Mouse (Mus musculus): ENCODE data around the gene Gba.
"Not testable (repeated sequence)": the region's sequence is repeated elsewhere in the genome, so short reads cannot be mapped to it uniquely, and the experiment has no call there.

Gba gene

DNA sequence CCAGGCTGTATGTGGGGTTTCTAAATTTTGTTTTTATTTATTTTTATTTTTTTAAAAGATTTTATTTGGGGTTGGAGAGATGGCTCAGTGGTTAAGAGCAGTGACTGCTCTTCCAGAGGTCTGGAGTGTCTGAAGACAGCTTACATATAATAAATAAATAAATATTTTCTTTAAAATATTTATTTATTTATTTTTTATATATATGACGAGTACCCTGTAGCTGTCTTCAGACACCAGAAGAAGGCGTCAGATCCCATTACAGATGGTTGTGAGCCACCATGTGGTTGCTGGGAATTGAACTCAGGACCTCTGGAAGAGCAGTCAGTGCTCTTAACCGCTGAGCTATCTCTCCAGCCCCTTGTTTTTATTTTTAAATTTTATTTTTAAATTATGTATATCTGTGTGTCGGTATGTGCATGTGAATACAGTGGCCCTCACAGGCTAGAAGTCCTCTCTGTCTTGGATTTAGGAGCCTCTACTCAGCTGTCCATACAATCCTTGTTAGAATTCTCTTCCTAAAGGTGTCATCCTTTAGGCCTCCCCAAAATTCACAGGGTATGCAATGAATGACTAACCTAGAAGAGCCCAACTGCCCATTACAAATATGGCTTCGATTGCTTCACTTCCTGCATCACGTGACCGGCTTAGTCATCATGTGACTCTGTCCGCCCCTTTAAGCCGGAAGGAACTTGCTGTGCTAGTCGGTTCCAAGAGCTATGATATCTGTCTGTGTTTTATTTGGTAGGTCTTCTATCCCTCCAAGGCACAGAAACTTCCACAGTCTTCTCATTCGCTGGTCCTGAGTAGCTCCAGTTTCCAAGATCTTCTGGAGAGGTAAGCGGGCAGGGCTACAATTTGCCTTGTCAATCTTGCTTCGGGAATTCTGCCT, at the start of gene Gba:
Gene Gba (plus strand): TSS at position 676 of the 889 bp plus-strand sequence.
- peak; percentile 86 for DNase-seq (ENCODE audit: low read depth, low spot score)

GRCm38 (mm10) chr3:89156951-89157350, 45.8 kb upstream of the Gba start:
- no peak for DNase-seq (ENCODE audit: low read depth, low spot score)

GRCm38 (mm10) chr3:89158651-89159050, 44.1 kb upstream of the Gba start:
- no peak for DNase-seq (ENCODE audit: low read depth, low spot score)

DNA sequence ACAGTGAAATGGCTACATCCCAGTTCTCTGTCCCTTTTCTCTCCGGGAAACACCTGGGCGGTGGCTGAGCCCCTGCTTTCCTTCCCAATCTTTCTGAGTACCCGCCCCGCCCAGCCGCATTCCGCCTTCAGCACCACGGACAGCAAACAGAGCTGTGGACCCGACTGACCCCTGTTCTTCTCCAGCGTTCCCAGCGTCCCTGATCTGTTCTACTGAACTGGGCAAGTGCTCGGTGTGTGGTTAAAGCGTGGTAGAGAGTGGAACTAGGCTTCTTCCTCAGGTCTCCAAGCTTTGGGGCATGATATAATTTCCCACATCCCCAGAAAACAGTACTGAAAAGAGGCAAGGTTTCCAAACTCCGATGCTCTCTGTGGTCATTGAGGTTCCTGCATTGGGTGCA, 43.5 kb upstream of the Gba start:
- DNase-seq (ENCODE audit: low read depth, low spot score), result no peak

GRCm38 (mm10) chr3:89159616-89160344, 42.9 kb upstream of the Gba start, which contains the start of gene Hcn3:
Gene Hcn3 (minus strand): TSS chr3:89160196.
- peak; percentile 74 for DNase-seq (ENCODE audit: low read depth, low spot score)

- DNase-seq (ENCODE audit: low read depth, low spot score), result not testable (repeated sequence)
Observed at GRCm38 (mm10) chr3:89161207-89161606, 41.5 kb upstream of the Gba start.

- DNase-seq (ENCODE audit: low read depth, low spot score), result no peak
Observed at GRCm38 (mm10) chr3:89161786-89162185, 40.9 kb upstream of the Gba start.

- no peak for DNase-seq (ENCODE audit: low read depth, low spot score)
Observed at GRCm38 (mm10) chr3:89163123-89163522, 39.6 kb upstream of the Gba start.

- DNase-seq (ENCODE audit: low read depth, low spot score), result no peak
Observed at GRCm38 (mm10) chr3:89163643-89164245, 39.0 kb upstream of the Gba start.

DNA sequence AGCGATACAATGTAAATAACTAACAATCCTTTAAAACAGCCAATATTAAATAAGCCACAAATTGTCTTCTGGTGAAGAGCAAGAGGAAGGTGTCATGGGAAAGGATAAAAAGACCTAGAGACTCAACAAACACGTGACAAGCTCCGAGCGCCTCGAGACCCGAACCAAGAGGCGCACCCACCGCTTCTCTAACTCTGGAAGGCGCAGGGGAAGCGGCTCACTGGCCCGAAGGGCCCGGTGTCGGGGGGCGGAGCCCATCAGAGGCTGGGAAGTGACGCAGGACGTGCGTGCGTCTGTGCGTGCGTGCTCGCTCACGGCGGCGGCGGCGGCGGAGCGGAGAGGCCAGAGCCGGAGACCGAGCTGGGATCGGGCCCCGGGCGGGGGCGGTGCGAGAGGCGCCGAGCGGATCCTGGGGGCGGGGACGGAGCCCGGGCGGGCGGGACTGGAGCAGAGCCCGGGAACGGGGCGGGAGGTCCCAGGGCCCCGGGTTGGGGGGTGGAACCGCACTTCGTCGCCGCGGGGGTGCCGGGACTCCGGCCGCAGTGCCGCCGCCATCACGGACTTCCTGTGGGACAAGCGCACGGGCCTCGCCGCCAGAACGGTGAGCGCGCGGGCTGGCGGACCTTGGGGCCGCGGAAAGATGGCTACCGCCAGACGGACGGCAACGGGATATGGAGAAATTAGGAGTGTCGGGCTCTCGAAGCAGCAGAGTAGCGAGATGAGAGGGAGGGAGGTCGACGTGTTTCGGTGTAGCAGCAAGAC, 38.0 kb upstream of the Gba start, which contains the start of gene Clk2:
Gene Clk2 (plus strand): TSS at position 290 of the 762 bp plus-strand sequence.
- peak; percentile 86 for DNase-seq (ENCODE audit: low read depth, low spot score)

DNA sequence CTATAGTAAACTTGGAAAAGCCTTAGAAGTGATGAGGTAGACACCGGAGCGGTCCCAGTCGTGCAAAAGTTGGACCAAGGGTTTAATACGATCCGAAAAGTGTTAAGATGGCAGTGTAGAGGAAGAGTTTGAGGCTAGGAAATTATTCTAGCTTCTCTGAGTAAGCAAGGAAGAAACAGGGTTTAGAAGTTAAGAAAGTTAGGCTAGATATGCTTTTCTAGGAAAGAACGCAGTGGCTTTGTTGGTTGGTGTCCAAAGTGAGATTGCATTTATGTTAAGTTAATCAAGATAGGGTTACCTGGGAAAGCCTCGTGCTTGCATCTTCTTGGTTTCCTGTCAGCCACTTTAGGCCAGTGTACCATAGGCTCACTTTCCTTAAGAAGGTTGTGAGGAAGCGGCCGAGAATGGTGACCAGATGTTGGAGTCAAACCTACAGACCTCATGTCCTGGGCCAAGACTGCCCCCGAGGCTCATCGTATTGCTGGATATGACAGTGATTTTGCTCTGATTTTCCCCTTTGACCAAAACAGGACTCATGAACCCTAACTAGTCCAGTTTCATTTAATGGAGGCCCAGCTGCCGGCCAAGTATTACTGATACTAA, 37.4 kb upstream of the Gba start:
- no peak for DNase-seq (ENCODE audit: low read depth, low spot score)

GRCm38 (mm10) chr3:89166945-89167344, 35.8 kb upstream of the Gba start:
- DNase-seq (ENCODE audit: low read depth, low spot score), result no peak

- no peak for DNase-seq (ENCODE audit: low read depth, low spot score)
Observed at GRCm38 (mm10) chr3:89174844-89175243, 27.9 kb upstream of the Gba start.

DNA sequence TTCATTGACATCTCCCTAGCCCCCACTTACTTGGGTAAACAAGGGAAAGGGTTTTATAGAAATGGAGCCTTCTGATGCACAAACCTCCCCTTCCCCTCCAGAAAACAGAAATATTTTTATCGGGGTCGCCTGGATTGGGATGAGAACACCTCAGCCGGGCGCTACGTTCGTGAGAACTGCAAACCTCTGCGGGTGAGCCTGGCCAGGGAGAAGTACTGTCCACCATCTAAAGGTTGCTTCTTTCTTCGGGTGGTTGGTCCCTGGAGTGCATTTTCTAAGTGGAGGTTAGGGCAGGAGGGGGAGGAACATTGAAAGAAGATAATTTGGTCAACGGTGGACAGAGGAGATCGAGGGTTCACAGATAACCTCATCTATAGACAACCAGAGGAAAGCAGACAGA, 27.2 kb upstream of the Gba start:
- DNase-seq (ENCODE audit: low read depth, low spot score), result no peak

DNA sequence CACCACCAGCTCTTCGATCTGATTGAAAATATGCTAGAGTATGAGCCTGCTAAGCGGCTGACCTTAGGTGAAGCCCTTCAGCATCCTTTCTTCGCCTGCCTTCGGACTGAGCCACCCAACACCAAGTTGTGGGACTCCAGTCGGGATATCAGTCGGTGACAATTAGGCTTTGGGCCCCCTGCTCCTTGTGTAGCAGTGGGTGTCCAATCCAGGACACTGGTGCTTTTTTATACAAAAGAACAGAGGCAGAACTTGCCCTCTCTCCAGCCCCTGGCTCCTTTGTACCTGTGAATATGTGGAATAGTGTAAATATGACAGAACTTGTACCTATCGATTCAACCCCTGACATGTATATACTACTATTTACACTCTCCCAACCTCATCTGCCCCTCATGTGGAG, 26.3 kb upstream of the Gba start:
- no peak for DNase-seq (ENCODE audit: low read depth, low spot score)

DNA sequence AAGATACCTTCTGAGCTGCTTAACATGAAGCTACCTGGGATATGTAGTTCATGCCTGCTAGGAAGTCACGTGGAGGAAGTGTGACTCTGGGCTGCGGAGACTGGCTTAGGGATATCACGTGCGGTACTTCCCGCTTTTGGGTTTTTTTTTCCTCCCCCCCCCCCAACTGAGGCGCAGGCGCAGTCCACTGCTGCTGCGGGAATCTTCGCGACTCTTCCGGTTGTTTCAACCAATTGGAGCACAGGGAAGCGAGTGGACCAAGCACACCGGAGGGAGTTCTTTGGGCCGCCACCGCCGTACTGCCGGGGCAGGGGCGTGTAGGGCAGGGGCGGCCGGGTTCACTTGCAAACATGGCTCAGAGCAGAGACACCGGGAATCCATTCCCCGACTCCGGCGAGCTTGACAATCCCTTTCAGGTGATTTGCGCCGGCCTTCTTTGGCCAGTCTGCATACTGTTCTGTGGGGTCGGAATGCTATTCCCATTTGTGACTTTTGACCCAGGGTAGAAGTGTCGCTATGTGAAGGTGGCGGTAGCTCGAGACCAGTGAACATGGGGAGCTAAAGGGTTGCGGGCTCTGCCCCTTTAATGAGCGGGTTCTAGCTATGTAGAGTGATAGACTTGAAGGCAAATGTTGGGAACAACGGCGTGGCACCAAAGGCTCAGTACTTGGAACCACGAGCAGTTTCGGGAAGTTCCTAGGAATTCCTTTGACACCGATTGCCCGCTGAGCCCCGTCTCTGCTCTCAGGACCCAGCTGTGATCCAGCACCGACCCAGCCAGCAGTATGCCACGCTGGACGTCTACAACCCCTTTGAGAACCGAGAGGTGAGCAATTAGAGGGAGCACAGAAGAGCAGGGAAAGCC, 25.3 kb upstream of the Gba start, which contains the start of gene Scamp3:
Gene Scamp3 (plus strand): TSS at position 232 of the 865 bp plus-strand sequence.
- peak; percentile 95 for DNase-seq (ENCODE audit: low read depth, low spot score)

DNA sequence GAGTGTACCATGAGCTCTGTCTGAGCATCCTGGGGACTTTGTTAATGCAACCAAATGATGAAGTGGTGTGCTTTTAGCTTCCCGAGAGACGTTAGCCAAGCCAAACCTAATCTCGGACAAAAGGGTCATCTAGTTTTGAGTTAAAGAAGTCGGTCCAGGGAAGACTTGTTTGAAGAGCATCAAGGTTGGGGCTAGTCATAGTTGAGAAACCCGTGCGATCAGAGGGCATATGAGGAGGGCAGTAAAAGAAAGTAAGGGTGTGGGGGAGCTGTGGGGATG, 24.7 kb upstream of the Gba start:
- DNase-seq (ENCODE audit: low read depth, low spot score), result no peak

GRCm38 (mm10) chr3:89179056-89179455, 23.7 kb upstream of the Gba start:
- no peak for DNase-seq (ENCODE audit: low read depth, low spot score)

GRCm38 (mm10) chr3:89181749-89182500, 20.8 kb upstream of the Gba start:
- no peak for DNase-seq (ENCODE audit: low read depth, low spot score)

Data from retina, postnatal 7 days (tissue).